Mouse (Mus musculus) erythroblast, adult 5-6 weeks (primary cell): ENCODE measurements around the gene Slc8b1. TPM values are rescaled to one million over a fixed set of nuclear protein-coding genes. Genes with fewer than 3 reads are reported as not detected.

Source experiments
- ATAC-seq: replicated peaks from 2 replicates; pipeline ENCODE4 v1.8.0; 2016; ENCODE audit warnings: moderate number of reproducible peaks, mild to moderate bottlenecking, moderate TSS enrichment, inconsistent platforms; ENCODE audit not compliant: poor library complexity, low FRiP score, severe bottlenecking
- total RNA-seq, 2 experiments: library from RNA; stranded (forward) in 1 of 2; stranded (reverse) in 1 of 2; fragments of 150-400 nt in 1 of 2; fragments of 200-764, 138-1000 nt in 1 of 2; gene quantifications; 2 replicates each; pipeline versions ENCODE4 v1.2.3 to v1.2.4; 2015 to 2017; ENCODE audit warnings: low replicate concordance in 2 of 2

Gene Slc8b1
- total RNA-seq, 2 experiments from 2014 or later, result 6.1 to 17.1 TPM

DNA sequence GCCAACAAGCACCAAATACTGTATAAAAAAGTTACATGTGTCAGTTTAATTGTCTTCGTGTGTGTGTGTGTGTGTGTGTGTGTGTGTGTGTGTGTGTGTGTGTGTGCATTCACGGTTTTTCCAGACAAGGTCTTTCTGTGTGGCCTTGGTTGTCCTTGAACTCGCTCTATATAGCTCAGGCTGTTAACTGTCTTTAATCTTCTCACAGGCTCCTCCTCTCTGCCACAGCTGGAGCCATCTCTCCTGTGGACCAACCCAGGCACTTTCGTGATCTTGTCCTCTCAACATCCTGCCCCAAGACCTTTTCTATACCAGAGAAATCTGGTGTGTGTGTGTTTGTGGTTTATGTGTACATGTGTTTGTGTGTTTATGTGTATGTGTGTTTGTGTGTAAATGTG lies 52.9 kb downstream of the Slc8b1 start:
- no peak for ATAC-seq

DNA sequence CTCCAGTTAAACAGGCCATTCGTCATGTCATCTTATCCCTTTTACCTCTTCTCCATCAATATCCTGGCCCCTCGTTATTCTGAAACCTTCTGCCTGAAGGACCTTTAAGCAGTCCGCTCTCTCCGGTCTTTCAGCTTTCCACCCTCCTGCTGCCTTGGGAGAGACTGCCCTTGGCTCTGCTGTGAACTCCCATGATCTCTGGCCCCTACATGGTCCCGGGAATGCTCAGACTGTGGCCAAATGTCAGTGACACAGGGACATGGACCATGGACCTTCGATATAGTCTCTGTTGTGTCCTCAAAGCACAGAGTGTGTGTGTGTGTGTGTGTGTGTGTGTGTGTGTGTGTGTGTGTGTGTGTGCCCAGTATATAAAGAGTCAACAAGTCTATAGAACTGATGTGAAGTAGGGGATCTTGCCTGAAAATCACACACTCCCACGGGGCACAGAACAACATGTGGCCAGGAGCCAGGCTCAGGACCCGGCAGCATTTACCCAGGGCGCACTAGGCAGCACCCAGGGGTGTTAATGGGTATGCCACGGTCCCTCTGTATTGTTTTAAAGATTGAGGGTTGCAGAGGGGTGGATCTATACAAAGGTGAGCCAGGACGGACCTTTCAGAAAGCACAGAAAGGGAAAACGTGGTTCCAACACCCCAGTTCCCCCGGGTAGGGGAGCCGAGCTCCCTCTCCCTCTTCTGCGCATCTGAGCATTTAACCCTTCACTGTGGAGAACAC lies 54.4 kb downstream of the Slc8b1 start:
- ATAC-seq, result no peak

DNA sequence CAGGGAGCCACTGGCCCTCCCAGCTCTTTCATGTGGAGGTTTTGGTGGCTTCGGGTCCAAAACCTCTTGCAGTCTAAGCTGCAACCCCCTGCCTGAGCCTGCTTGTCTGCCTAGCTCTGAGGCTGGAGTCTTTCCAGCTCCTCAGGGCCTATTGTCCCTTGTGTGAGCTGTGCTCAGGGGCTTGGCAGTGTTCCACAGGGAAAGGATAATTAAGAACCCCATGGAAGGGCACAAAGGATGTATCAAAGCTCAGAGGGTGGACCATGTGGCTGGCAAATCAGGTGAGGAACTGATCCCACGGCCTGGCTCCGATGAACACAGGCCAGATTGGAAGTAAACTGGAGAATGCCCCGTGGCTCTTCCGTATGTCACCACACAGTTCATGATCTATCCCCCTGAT lies 55.1 kb downstream of the Slc8b1 start:
- ATAC-seq, result no peak

DNA sequence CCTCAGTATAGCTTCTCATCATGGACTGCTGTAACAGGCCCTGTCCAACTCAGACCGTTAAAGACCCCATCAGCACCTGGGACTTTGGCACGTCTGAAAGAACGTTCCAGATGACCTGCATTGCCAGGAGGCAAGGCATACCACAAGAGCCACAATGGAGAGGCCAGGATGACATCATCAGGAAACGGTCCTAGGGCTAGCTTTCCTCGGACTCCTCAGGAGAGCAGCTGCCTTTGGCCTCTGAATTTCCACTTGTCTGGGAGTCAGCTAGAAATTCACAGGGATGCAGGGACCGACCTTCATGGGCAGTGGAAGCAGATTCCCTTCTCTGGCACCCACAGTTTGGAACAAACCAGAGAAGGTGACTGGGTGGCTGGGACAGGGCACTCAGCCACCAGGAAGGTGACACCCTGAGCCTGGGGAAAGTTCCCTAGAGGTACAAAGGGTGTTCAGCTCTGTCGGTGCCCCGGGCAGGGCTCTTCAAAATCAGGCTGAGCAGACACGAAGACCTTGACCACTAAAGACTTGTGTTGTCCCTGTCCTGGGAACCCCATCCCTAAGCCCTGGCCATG lies 55.8 kb downstream of the Slc8b1 start:
- no peak for ATAC-seq

DNA sequence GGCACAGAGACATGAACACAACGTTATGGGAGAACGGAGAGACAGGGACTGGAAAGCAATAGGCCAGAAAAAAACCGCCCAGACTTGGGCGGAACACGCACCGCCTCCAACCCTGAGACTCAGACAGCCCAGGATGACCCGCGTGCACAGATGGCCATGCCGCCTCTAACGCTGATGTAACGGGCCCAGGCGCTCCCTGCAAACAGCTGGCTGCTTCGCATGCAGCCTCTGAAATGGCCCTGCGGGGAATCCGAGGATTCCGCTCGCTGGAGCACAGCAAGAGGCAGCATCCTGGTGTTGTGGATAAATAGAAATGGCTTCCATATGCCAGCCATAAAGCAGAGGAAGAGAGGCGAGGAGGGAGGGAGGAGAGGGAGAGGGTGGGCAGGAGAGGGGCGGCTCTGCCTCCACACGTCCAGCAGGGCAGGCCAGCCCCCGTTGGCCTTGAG lies 56.3 kb downstream of the Slc8b1 start:
- ATAC-seq, result no peak

DNA sequence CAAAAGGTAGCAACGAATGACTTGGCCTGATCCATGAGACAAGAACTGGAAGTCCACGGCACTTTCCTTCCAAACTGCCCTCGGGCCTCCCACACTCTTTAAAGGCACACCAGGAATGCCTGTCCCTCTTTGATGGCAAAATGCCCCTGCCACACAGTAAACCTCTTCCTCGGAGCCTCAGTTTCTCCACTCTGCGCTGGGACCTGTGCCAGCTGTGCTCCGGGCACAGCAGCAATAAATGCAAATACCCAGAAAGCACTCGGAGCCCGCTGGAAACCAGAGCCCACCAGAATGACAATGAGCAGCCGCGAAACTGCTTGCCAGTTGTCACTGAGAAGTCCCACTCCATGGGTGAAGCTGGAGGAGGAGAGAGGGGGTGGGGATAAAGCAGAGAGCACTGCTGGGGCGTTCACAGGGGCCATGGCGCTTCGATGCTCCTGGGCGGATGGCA lies 56.8 kb downstream of the Slc8b1 start:
- no peak for ATAC-seq

DNA sequence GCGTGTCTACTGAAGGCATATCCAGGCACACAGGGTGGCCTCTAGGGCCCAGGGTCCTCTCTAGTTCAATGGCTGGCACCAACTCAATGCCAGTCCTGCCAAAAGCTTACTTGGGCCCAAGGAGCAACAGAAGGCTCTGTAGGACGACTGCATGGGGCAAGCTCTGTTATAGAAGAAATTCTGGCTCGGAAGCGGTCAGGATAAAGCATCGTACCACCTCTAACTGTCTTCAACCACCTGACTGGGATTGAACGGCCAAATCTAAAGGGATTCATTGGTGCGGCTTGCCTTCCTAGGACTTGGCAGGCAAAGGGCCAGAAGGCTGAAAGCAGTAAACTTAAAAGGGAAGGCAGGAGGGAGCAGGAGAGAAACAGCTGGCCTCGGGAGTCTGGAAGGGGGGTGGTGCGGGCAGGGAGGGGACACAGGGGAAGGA lies 57.4 kb downstream of the Slc8b1 start:
- no peak for ATAC-seq

DNA sequence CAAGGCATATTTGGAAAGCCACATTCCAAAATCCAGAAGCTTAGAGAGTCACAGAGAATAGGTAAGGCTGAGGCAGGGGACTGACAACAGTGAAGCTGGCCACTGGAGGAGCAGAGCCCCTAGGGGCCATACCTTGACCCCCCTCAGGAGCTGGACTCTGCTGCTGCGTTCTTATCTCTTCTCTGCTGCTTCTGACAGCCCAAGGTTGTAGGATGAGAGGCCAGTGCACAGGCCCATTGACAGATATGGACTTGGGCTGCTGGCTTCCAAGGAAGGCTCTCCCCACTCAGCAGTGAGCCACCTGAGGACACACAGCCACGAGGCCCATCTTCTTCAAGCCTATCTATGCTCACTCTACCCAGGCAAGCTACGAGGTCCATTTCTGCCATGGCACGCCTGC lies 58.0 kb downstream of the Slc8b1 start:
- no peak for ATAC-seq

DNA sequence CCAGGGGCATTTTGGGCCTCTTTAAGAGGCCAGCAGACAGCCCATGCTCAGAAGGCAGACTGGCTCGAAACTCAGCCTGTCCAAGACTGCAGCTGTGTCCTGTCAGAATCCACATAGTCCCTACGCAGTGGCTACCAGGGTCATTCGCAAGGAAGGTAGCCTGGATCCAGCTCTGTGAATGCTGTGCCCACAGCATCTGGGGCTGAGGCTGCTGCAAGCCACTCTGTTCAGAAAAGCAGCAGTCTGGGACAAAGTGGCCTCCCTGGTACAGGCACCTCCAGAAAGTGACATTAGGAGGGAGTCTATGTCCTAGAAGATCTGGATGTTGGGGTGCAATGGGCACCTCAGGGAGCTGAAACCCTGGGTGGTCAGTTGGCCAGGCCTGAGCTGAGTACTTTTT lies 58.8 kb downstream of the Slc8b1 start:
- no peak for ATAC-seq

DNA sequence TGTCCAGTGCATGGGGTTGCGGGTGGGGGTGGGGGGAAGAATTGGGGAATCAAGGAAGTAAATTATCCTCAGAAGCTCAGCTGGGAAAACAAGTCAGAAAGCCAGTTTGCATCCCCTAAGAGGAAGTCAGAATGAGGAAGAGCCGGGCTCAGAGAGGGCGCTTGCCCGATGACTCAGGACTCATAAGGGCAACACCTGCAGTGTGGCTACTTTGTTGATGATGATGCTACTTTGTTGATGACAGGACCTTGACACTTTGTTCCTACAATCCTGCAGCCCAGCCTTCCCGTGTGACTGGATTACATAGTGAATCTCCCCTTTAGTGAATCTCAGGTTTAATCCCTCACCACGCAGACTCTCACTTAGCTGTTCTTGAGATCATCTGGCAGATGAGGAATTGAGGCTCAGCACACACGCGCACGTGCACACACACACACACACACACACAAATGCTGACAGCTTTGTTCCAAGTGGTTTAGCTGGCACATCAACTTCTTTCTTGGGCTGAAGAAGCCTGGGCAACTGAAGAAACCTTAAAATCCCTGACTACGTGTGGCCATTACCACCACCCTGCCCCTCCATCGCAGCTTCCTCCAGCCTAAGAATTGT lies 59.4 kb downstream of the Slc8b1 start:
- ATAC-seq, result no peak

DNA sequence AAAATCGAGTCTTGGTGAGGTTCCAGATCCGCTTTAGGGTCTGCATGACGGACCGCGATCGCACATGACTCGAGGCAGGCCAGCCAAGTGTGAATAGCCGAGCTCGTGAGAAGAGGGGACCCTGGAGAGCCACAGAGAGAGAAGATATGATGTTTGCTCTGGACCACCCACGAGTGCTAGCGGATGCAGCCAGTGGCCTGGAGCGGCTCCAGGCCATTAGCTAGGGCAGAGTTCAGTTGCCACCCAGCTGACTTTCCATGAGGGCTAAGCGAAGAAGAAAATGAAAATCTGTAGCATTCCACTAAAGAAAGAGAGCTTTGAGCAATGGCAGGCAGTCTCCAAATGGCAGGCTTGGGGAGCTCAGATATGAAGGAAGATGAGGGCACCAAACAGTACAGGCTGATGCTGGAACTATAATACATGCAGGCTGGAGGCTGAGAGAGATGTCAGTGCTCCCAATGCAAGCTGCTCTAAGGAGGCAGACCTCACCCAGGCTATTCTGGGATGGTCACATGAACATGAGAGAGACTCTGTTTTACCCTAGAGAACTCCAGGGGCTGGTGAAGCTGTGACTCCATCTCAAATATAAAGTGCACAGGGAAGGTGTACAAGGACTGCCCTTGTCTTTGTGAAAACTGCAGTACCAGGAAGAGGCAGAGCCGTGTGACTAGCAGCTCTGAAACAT lies 60.2 kb downstream of the Slc8b1 start:
- ATAC-seq, result no peak

DNA sequence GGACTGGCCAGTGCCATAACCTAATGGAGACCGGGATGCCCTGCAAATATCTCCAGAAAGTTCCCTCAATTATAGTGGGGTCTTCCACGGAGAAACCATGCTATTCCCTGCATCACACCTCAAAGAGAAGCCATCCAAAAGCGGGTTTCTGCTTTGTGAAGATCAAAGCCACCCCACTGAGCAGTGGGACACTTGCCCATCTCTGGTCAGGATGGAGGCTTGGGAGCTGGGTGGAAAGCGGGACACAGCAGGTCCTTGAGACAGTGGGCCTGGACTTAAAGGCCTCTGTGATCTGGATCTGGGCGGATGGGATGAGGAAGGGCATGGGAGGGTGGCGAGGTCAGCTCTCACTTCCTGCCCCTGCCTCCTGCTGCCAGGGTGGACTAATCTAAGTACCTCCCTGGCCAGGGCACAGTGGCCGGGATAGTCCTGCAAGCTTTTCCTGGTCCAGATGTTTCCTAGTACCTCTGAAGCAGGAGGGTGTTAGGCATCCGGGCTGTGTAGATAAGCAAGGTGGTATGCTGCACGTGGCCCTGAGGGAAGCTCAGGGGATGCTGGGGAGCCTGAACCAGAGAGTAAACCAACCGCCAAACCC lies 63.6 kb downstream of the Slc8b1 start:
- no peak for ATAC-seq

DNA sequence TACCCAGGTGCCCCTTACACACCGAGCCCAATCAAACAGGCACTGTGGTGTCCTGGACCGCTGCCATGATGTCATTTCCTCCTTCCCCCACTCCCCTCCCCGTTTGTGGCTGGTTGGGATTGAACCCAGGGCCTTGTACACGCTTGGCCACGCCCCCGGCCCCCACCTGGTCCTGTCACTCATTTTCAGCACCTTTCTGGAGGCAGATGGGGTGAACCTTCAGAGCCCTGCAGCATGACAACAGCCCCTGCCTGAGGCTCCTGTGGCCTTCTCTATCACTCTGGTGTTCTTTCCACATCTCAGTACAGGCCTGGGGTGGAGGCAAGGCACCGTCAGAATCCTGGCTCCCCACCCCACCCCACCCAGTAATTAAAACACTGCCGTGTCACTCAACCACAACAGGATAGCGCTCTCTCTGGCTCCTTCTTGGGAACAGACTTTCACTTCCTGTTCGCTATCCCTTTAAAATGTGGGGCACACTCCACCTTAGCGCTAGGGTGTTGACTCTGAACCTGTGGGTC lies 65.9 kb downstream of the Slc8b1 start:
- ATAC-seq, result peak; percentile 57

DNA sequence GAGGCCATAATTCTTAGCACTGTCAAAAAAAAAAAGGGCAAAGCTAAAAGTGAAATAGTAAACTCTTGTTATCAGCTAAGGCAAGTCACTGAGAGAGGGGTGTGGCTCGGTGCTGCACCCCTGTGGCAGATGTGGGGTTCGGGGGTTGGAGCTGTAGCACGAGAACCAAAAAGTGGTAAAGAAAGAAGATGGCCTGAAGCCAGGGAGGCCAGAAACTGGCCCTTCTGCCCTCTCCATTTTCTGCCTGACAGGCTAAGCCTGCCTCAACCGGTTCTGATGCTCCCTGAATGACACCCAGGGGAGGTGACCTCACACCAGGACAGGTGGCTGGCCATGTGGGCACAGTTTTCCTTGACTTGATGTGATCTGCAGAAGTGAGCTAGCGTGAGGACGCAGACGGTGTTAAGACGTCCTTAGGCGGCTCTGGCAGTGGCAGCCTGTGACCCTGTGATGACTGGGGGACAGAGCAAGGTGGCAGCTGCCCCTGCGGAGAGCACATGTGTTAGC lies 67.0 kb downstream of the Slc8b1 start:
- ATAC-seq, result peak; percentile 86

DNA sequence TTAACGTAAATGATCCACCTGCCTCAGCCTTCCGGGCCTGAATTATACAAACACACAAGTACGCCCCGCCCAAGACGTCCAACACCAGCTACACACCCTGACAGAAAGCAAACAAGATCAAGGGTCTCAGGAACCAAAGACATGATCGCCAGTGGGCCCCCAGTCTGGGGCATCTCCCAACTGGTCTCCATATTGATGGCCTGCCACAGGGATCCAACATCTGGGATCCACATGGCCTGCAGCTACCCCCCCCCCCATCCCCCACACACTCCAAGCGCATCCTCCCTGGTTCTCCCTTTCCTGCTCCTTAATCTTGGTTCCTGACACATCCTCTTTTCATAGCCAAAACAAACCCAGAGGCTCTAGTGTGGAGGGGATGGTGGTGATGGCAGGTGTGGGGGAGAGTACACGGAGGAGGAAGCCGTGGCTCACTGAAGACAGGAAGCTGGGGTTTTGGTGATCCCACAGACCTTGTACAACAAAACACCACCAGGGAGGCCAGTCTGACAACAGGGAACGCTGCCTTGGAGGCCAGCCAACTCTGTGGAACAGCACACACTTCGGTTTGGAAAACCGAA lies 67.6 kb downstream of the Slc8b1 start:
- ATAC-seq, result peak; percentile 40

DNA sequence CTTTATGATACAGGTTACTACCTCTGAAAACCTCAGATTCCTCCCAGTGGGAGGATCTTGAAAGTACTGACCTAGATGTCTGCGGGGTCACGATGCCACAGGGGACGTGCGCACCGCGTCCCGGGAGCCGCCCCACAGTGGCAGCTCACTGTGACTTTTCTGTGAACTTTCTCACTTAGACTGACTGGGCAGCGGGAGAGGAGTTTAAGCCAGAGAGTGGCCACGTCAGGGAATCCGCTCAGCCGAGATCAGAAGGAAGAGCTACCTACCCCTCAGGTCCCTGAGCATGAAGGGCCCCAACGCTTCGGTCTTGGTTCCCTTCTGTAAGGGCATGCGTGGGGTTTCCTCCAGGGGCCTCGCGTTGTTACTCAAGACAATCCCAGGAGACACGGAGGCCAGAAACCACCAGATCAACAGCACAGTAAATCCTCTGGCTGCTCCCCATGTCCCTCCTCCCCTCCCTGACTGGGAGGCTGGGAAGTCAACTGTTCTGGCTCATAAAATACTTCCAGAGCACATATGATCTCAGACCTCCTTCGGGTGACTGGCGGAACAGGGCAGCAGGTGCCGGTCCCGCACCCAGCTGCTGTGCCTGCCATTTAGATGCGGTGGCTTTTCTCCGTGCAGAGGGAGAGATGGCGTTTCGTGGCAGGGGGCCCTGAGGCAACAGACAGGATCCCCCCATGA lies 68.4 kb downstream of the Slc8b1 start:
- ATAC-seq, result peak; percentile 46

DNA sequence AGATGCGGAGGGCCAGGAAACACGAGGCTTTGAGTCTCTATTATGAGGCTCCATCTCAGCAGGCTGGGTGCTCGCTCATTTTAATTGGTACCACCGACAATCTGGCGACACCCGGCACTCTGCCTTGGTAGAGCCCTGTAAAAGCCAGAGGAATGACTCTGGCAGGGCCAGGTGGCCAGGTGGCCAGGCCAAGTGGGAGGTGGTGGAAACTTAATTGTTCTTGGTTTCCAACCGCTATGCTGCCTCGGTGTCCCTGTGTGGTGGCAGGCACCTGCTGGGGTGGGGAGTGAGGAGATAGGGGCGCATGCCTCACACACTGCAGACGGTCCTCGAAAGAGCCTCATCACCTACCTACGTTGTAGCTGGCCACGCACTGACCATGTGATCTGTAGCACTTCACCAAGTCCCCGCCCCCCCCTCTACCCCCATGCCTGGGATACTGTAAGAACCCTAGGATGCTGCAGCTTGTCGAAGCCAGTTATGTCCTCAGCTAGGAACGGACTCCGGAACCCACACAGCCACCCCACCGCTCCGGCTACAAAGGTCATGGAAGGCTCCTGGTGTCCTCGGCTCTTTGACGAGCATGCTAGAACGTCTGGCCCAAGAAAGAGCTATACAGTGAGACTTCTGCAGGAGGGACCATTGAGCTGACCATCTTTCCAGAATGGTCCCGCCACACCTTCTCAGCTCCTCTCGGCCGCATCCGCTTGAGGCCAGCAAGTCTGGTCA lies 69.1 kb downstream of the Slc8b1 start:
- ATAC-seq, result no peak

DNA sequence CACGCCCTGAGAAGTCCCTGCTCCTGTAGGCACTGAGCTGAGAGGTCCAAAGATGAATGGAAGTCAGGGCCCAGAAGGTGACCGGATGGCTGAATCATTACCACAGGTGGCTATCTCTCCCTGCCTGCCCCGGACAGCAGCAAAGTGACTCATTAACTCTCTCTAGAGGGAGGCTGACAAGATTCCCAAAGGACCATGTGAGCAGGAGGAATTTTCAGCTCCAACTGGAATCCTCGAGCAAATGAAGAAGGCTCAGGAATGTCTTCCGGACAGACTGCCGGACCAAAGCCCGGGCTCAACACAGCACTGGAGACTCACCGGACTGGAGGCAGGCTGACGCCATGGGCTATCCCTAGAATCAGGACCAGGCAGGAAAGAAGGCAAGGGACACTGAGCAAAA lies 71.0 kb downstream of the Slc8b1 start:
- no peak for ATAC-seq
